Mouse (Mus musculus) stomach, postnatal 0 days (tissue): ENCODE data around the gene Pax4.

Experiments
- CTCF ChIP-seq: IDR thresholded peaks from 2 replicates; pipeline ENCODE4 v1.5.1; 2016; ENCODE audit warnings: antibody characterized with exemption, low read depth, mild to moderate bottlenecking, moderate library complexity
- EP300 ChIP-seq: optimal IDR thresholded peaks from 2 replicates; pipeline ENCODE3; 2016; ENCODE audit warnings: antibody characterized with exemption

- TF ChIP-seq EP300 = no peak
- no peak for TF ChIP-seq CTCF
Observed at GRCm38 (mm10) chr6:28449253-28449652, at the start of gene Pax4.
